Mouse (Mus musculus): ENCODE results near the gene Ak5. TPM values are rescaled to one million over a fixed set of nuclear protein-coding genes. Genes with fewer than 3 reads are reported as not detected.

The Ak5 gene
- polyA plus RNA-seq, 1 experiment from 2014 or later, result 3.7 TPM

- H3K4me1 ChIP-seq (ENCODE audit: insufficient read depth, low read length), result no peaks in the 10 kb centered on the region
- H3K27me3 ChIP-seq (ENCODE audit: insufficient read depth, low read length), result no peaks in the 10 kb centered on the region
- H3K4me2 ChIP-seq (replicated peaks; ENCODE audit: low read depth, low read length), result no peak overlapping the region
- H3K27ac ChIP-seq (ENCODE audit: low read length), result no peak overlapping the region
- no peak overlapping the region for H3K9ac ChIP-seq (replicated peaks; ENCODE audit: low read length)
- no peak overlapping the region for H3K4me3 ChIP-seq (ENCODE audit: low read length)
- no peak for ATAC-seq (ENCODE audit: low FRiP score, low TSS enrichment)
- no peaks in the 10 kb centered on the region for H3K9me3 ChIP-seq (ENCODE audit: low read length)
- 63% methylated on average over 3 of the region's 3 CpGs for WGBS
- peaks cover under 1% of the 10 kb centered on the region for H3K36me3 ChIP-seq (ENCODE audit: insufficient read depth, low read length)
Observed at GRCm38 (mm10) chr3:152444114-152444513, 224.0 kb downstream of the Ak5 start.

GRCm38 (mm10) chr3:152442795-152443194 lies 225.4 kb downstream of the Ak5 start:
- H3K36me3 ChIP-seq (ENCODE audit: insufficient read depth, low read length), result peaks cover 4% of the 10 kb centered on the region; the same call in 1 of the 2 replicates
- no peak overlapping the region for H3K4me3 ChIP-seq (ENCODE audit: low read length)
- H3K4me1 ChIP-seq (ENCODE audit: insufficient read depth, low read length), result no peaks in the 10 kb centered on the region
- no peaks in the 10 kb centered on the region for H3K9me3 ChIP-seq (ENCODE audit: low read length)
- ATAC-seq (ENCODE audit: low FRiP score, low TSS enrichment), result no peak
- no peak overlapping the region for H3K9ac ChIP-seq (replicated peaks; ENCODE audit: low read length)
- 90% methylated on average over 4 of the region's 4 CpGs for WGBS
- H3K27me3 ChIP-seq (ENCODE audit: insufficient read depth, low read length), result no peaks in the 10 kb centered on the region
- no peak overlapping the region for H3K27ac ChIP-seq (ENCODE audit: low read length)
- no peak overlapping the region for H3K4me2 ChIP-seq (replicated peaks; ENCODE audit: low read depth, low read length)

- H3K27ac ChIP-seq (ENCODE audit: low read length), result no peak overlapping the region
- H3K27me3 ChIP-seq (ENCODE audit: insufficient read depth, low read length), result no peaks in the 10 kb centered on the region
- H3K9ac ChIP-seq (replicated peaks; ENCODE audit: low read length), result no peak overlapping the region
- ATAC-seq (ENCODE audit: low FRiP score, low TSS enrichment), result no peak
- peaks cover 4% of the 10 kb centered on the region; the same call in 1 of the 2 replicates for H3K36me3 ChIP-seq (ENCODE audit: insufficient read depth, low read length)
- no peak overlapping the region for H3K4me3 ChIP-seq (ENCODE audit: low read length)
- no peaks in the 10 kb centered on the region for H3K4me1 ChIP-seq (ENCODE audit: insufficient read depth, low read length)
- no peaks in the 10 kb centered on the region for H3K9me3 ChIP-seq (ENCODE audit: low read length)
- WGBS, result 96% methylated on average over 7 of the region's 7 CpGs
- no peak overlapping the region for H3K4me2 ChIP-seq (replicated peaks; ENCODE audit: low read depth, low read length)
Observed at GRCm38 (mm10) chr3:152438068-152438467, 230.1 kb downstream of the Ak5 start.

GRCm38 (mm10) chr3:152435590-152435989 lies 232.6 kb downstream of the Ak5 start:
- peaks cover 7% of the 10 kb centered on the region; the same call in 1 of the 2 replicates for H3K36me3 ChIP-seq (ENCODE audit: insufficient read depth, low read length)
- no peak overlapping the region for H3K4me2 ChIP-seq (replicated peaks; ENCODE audit: low read depth, low read length)
- H3K4me3 ChIP-seq (ENCODE audit: low read length), result no peak overlapping the region
- H3K9ac ChIP-seq (replicated peaks; ENCODE audit: low read length), result no peak overlapping the region
- ATAC-seq (ENCODE audit: low FRiP score, low TSS enrichment), result no peak
- H3K27me3 ChIP-seq (ENCODE audit: insufficient read depth, low read length), result no peaks in the 10 kb centered on the region
- no peaks in the 10 kb centered on the region for H3K4me1 ChIP-seq (ENCODE audit: insufficient read depth, low read length)
- no peaks in the 10 kb centered on the region for H3K9me3 ChIP-seq (ENCODE audit: low read length)
- H3K27ac ChIP-seq (ENCODE audit: low read length), result no peak overlapping the region

GRCm38 (mm10) chr3:152432677-152433076 lies 235.5 kb downstream of the Ak5 start:
- Histone ChIP-seq H3K9me3 (ENCODE audit: low read length) (no peaks in the 10 kb centered on the region), H3K27ac (ENCODE audit: low read length) (no peak overlapping the region), H3K36me3 (ENCODE audit: insufficient read depth, low read length) (peaks cover 17% of the 10 kb centered on the region), H3K4me1 (ENCODE audit: insufficient read depth, low read length) (peaks cover 5% of the 10 kb centered on the region; the same call in 1 of the 2 replicates), H3K4me2 (replicated peaks; ENCODE audit: low read depth, low read length) (no peak overlapping the region), H3K4me3 (ENCODE audit: low read length) (no peak overlapping the region), H3K9ac (replicated peaks; ENCODE audit: low read length) (no peak overlapping the region), H3K27me3 (ENCODE audit: insufficient read depth, low read length) (no peaks in the 10 kb centered on the region)
- ATAC-seq (ENCODE audit: low FRiP score, low TSS enrichment), result no peak
- 94% methylated on average over 7 of the region's 7 CpGs for WGBS

GRCm38 (mm10) chr3:152428925-152429324 lies 239.2 kb downstream of the Ak5 start:
- Histone ChIP-seq H3K27ac (ENCODE audit: low read length) (no peak overlapping the region), H3K9ac (replicated peaks; ENCODE audit: low read length) (no peak overlapping the region), H3K4me1 (ENCODE audit: insufficient read depth, low read length) (peaks cover 5% of the 10 kb centered on the region; the same call in 1 of the 2 replicates), H3K36me3 (ENCODE audit: insufficient read depth, low read length) (peaks cover 21% of the 10 kb centered on the region), H3K9me3 (ENCODE audit: low read length) (no peaks in the 10 kb centered on the region), H3K4me2 (replicated peaks; ENCODE audit: low read depth, low read length) (no peak overlapping the region), H3K4me3 (ENCODE audit: low read length) (no peak overlapping the region), H3K27me3 (ENCODE audit: insufficient read depth, low read length) (no peaks in the 10 kb centered on the region)
- no peak for ATAC-seq (ENCODE audit: low FRiP score, low TSS enrichment)
- WGBS, result 89% methylated on average over 8 of the region's 8 CpGs

Other genes with a start within 250 kb of the Ak5 start
- gene Pigk, start 45.7 kb upstream of the Ak5 start, polyA plus RNA-seq (2015; fragmentation: Nextera tagmentation; extraction: Ambion mirVana), result 43.9 and 47.9 TPM in 2 replicates